Mouse (Mus musculus): Measurements from ENCODE around the gene Erich6b.

Erich6b gene

DNA sequence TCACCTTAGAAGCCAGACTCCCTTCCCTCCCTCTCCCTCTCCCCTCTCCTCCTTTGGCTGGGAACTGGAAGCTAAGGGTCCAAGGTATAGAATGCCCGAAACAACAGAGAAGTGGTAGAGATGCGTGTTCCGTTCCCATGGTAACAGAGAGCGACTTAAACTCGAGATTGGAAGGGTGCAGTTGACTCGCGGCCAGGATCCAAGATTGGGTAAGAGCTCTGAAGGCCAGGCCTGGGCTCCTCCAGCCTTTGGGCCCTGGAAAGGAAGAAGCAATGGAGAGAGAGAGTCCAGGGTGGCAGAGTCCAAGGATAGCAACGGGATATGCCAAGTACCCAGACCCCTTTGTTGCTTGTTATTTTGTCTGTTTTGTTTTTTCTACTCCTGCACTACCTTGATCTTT is at the start of gene Erich6b:
Gene Erich6b, plus strand, starts transcription at position 180 of the 400 bp plus-strand sequence.
- in situ Hi-C loops (cut with MboI, MseI) = no loop called here

DNA sequence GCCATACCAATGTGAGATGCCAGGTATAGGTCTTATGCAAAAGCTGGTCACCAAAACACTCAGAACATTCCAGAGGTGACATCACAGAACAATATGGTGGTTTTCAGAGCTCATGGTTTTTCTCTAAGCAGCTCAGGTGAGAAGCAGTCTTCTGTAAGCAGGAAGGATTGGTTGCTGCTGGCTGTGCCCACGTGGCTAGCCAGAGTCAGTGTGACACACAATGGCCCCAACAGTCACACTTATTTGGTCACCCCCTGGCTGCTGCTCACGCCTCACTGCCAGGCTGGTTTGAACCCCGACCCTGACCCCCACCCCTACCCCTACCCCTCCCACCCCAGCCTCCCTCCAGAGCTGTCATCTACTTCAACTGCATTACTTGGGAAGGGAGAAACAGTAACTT is 49.1 kb upstream of the Erich6b start, which contains the start of gene Spert:
Gene Spert, minus strand, starts transcription at position 139 of the 400 bp plus-strand sequence.
- in situ Hi-C loops (cut with MboI, MseI) = no loop called here

- in situ Hi-C loops (cut with MboI, MseI) = no loop called here
Observed at GRCm38 (mm10) chr14:75609176-75609575, 32.9 kb upstream of the Erich6b start.

DNA sequence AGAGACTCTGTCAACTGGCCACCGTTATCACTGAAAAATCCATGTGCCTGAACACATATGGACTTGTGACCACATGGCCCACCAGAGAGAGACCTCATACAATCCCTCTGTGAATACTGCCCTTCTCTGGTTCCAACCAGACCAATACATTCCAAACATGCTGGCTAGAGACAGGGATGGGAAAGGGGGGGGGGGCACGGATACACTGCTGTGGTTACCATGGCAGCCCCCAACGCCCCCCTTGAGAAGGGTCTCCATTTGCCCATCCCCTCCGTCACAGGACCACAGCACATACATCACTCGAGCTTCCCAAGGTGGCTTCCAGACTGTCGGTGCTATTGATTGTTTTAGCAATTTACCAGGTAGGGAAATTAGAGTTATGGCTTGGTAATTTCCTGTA is 25.7 kb upstream of the Erich6b start:
- in situ Hi-C loops (cut with MboI, MseI) = loop anchor here (10.0 kb wide), 1 partner anchor 758 kb away; no protein-coding TSS in a partner anchor

GRCm38 (mm10) chr14:75622984-75623383 is 19.1 kb upstream of the Erich6b start:
- in situ Hi-C loops (cut with MboI, MseI) = no loop called here

DNA sequence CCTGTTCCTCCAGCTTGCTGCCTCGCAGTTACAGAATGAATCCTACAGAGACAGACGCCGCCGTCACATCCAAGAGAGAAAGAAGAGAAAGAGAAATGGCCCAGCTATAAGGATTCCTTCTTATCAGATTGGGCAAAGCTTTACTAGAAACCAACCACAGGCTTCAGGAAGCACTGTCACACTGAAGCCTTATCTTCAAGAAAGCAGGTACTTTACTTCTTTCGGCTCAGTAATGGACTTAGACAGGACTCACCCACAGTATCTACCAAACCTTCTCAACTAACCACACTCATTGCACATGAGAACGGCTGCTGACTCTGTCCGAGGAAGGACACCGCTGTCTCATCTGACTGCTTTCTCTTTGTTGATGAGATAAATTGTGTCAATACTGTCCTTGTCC is 13.2 kb upstream of the Erich6b start:
- in situ Hi-C loops (cut with MboI, MseI) = loop anchor here (5.0 kb wide), 1 partner anchor 67 kb away; no protein-coding TSS in a partner anchor

- in situ Hi-C loops (cut with MboI, MseI) = no loop called here
Observed at GRCm38 (mm10) chr14:75635350-75635749, 6.7 kb upstream of the Erich6b start.

DNA sequence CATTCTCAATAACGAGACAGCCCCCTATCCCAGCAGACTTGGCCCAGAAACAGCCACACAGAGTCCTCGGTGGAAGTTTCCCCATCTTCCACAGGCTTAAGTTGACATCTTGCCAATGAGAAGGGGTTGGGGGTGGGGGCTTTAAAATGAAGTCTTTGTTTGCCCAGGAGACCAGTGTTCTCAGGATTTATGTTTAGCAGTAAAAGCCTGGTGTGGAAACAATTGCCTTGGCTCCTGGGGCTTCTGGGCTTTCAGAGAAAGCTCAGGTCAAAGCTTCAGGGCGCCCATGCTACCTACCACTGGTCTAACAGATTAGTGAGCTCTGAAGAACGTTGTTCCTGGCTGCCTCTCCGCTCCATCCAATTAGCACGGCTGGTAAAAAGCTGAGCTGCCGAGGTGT is 6.0 kb upstream of the Erich6b start:
- in situ Hi-C loops (cut with MboI, MseI) = no loop called here

DNA sequence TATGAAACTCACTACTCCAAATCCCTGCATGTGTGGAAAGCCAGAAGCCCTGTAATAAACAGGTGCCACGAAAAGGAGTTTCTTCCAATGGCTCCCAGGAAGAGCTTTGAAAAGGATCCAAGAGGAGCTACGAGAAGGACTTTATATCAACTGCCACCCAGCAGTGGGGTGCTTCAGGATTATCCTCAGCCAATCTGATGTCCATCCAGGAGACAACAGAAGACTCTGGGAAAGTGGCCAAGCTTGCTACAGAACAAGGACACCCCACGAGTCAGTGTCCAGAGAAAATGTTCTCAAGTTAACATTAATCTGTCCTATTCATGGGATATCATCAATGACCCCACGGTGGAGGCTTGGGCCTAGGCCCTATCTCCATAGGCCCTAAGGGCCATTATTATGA is 4.4 kb upstream of the Erich6b start:
- in situ Hi-C loops (cut with MboI, MseI) = no loop called here

- in situ Hi-C loops (cut with MboI, MseI) = no loop called here
Observed at GRCm38 (mm10) chr14:75640846-75641245, 1.2 kb upstream of the Erich6b start.

- in situ Hi-C loops (cut with MboI, MseI) = no loop called here
Observed at GRCm38 (mm10) chr14:75641369-75641768, 690 bp upstream of the Erich6b start.

DNA sequence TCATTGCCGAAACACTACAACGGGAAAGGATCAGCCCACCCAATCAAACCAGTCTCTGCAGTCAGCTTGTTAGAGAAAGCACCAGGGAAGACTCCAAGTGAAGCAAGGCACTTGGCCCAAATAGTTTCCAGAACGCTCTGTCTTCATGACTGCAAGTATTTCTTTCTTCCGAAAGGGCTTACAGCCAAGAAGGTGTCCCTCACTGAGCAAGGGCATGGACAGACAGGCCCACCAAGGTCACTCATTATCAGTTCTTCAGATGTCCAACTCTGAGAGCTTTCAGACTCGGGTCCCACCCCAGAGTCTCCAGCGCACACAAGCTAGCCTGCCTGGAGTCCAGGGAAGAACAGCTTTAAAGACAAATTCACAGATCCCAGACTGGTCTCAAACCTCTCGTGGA is 3.4 kb downstream of the Erich6b start:
- in situ Hi-C loops (cut with MboI, MseI) = no loop called here

DNA sequence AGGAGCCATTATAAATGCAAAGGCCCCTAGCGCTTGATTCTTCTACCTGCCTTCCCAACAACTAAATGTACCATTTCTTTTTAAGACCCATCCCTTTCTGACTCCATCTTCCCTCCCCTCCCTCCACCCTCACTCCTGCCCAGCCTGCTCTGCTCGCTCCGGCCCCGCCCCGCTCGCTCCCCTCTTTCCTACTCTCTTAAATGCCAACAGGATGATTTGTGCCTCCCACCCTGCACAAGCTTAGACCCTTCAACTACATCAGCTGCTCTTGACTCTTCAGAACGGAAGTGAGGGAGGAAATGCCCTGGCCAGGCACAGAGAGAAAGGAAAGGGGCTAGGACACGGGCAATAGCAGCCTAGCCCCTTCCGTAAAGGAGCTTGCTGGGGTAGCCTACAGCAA is 4.0 kb downstream of the Erich6b start:
- in situ Hi-C loops (cut with MboI, MseI) = no loop called here

DNA sequence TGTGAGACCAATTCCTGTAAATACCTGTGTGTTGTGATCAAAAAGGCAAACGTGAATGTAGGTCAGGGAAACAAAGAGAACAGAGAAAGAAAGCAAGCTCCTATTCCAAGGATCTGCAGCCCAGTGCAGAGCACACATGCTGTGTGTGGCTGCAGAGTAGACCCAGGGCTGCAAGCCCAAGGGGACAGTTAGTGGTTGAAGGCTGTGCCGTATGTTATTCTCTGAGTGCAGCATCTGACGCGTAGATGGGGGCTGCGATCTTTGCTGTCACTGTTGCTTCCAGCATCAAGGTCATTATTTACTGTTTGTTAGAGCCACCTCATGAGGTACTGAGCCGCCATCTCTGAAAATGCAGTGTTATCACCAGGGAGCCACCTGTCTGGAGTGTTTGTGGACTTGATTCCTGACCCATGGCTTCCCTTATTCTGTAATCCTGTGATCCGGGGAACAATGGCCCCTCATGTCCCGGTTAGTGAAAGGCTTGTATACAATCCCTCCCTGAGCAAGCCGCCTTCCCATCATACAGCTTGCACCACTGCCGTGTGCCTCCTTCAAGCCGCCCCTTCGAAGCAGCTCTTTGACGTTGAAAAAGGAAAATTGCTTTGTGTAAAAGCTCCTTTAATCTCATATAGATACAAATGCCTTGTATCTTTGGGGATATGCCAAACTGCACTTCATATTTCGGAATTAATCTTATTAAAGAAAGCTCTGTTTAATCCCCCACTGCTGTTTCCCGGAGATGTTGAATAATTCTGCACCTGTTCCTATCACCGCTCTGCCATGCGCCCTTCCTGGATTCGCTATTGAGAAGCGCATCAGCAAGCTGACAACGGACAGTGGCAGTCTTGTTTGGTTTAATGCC is 5.1 kb downstream of the Erich6b start:
- in situ Hi-C loops (cut with MboI, MseI) = no loop called here

- in situ Hi-C loops (cut with MboI, MseI) = no loop called here
Observed at GRCm38 (mm10) chr14:75660936-75661335, 18.9 kb downstream of the Erich6b start.

DNA sequence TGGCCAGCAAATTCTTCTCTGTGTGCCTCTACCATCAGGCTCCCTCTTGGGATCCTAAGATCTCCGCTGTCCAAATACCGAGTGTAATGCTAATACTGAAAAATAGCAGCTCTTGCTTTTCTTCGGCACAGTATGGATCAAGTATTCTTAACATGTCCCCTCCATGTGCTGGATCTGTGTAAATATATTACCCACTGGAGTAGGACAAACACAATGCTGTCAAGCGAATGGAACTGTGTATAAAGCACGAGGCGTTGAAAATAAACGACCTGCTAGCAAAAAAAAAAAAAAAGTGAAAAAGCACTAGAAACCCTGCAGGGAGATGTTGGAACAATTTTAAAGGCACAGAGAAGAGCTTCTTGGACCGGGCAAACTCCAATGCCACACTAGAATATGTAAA is 19.5 kb downstream of the Erich6b start:
- in situ Hi-C loops (cut with MboI, MseI) = no loop called here

GRCm38 (mm10) chr14:75665430-75666180 is 23.5 kb downstream of the Erich6b start:
- in situ Hi-C loops (cut with MboI, MseI) = no loop called here

- in situ Hi-C loops (cut with MboI, MseI) = no loop called here
Observed at GRCm38 (mm10) chr14:75669085-75669645, 27.1 kb downstream of the Erich6b start.

DNA sequence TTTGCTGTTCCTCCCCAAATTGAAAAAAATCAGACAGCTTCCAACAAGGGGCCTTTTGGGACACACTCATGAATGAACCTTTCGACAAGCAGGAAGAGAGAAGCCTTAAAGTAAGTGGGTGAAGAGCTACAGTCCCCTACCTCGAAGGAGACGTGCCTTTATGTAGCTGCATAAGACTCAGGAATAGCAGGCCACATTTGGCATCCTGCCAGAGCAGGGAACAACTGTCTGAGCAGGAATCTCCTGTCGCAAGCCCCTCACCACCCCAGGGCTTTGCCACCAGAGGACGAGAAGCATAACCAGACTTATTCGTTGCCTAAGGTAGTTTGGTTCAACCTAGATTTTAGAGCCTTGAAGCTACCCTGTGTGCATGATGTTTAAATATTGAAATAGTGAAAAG is 34.3 kb downstream of the Erich6b start:
- in situ Hi-C loops (cut with MboI, MseI) = loop anchor here (10.0 kb wide), 1 partner anchor 1148 kb away; no protein-coding TSS in a partner anchor

DNA sequence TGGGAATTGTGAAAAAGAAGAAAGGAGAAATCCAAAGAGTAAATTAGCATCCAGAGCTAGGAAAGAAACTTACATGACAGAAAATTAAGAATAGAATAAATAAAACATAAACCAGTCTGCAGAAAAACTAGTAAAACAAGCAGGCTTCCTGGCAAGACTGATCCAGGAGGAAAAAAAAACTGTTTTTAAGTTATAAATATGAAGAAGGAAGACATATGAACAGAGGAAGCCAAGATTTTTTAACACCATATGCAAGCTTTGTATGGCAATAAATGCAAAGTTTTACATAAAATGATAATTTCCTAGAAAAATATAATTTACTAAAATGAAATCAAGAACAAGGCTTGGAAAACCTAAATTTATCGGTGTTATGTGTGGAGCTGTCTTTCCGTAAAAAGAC is 48.4 kb downstream of the Erich6b start:
- in situ Hi-C loops (cut with MboI, MseI) = no loop called here

- in situ Hi-C loops (cut with MboI, MseI) = no loop called here
Observed at GRCm38 (mm10) chr14:75696096-75696495, 54.0 kb downstream of the Erich6b start.

DNA sequence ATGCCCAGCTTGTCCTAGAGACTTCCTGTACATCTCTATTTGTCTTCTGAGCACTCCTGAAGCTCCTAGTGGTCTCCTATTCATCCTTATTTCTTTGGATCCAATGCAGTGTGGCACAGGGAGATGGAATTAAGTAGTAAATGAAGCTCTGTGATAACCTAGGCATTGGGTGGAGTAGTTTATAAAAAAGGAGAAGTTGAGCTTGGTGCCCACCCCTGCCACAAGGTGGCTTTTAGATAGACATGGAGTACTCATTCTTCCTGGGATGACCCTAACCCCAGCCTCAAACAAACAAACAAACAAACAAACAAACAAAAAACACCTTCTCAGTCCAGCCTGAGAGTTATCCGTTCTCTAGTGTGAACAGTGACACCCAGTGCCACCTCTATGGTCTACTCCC is 55.9 kb downstream of the Erich6b start:
- in situ Hi-C loops (cut with MboI, MseI) = no loop called here

Data from T-helper 1 cell (primary cell).